ENCODE assay signal across 21 mouse cellular contexts in the genomic region with DNA sequence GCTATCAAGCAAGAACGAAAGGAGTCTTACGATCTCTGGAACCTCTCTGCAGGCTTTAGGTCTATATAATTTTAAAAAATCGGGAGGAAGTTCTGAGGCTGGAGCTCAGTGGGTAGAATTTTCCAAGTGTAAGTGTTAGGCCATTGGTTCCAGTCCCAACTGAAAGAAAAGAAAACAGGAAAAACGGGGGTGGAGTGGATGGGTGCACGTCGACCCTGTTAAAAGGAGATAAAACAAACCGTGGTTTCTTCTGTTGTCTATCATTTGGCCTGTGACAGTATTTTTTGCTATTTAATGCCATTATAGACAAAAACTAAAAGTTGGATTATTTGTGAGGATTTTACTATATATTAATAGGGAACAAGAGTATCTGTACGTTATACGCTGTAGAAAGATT. TPM values are rescaled to one million over a fixed set of nuclear protein-coding genes. Genes with fewer than 3 reads are reported as not detected.
DNase-seq lines count a peak whose midpoint lies in the region; ATAC-seq and TF ChIP-seq lines count a peak whose summit lies in the region.
"Had no signal": no experiment of that assay in that cellular context is flagged by ENCODE, and none has a peak within 500 bp of the region (broad histone marks: within the 10 kb centered on the region; RNA-seq: fewer than 3 reads in every experiment).

No protein-coding gene starts in this region.

- no peak overlapping the region for H3K9ac ChIP-seq in heart, embryonic 12.5 days
- peak overlapping the region; percentile 59 for H3K9ac ChIP-seq in liver, embryonic 13.5 days
- H3K9ac ChIP-seq: embryonic facial prominence, embryonic 12.5 days; hindbrain, embryonic 12.5 days had no signal

- H3K27me3 ChIP-seq in heart, embryonic 12.5 days (replicated peaks), result no peaks in the 10 kb centered on the region
- H3K27me3 ChIP-seq in G1E (ENCODE audit: insufficient read depth, low read length), result no peaks in the 10 kb centered on the region
- no peaks in the 10 kb centered on the region for H3K27me3 ChIP-seq in liver, embryonic 13.5 days
- H3K27me3 ChIP-seq: embryonic facial prominence, embryonic 12.5 days; hindbrain, embryonic 12.5 days had no signal

- TF ChIP-seq CTCF in layer of hippocampus, adult 2 months (conservative IDR thresholded peaks at IDR 0.05), result no peak
- no peak for TF ChIP-seq CTCF in G1E (IDR thresholded peaks at IDR 0.05; ENCODE audit: low read depth, low read length)

- H3K36me3 ChIP-seq in heart, embryonic 12.5 days, result no peaks in the 10 kb centered on the region
- H3K36me3 ChIP-seq in G1E (replicated peaks), result peaks cover 3% of the 10 kb centered on the region
- H3K36me3 ChIP-seq in liver, embryonic 13.5 days, result no peaks in the 10 kb centered on the region
- H3K36me3 ChIP-seq: embryonic facial prominence, embryonic 12.5 days; hindbrain, embryonic 12.5 days; limb, embryonic 10.5 days had no signal

- H3K27ac ChIP-seq in heart, embryonic 12.5 days (ENCODE audit: poor library complexity, severe bottlenecking), result peak overlapping the region; percentile 100
- peak overlapping the region; percentile 96; the same call in 1 of the 2 replicates for H3K27ac ChIP-seq in layer of hippocampus, adult 2 months
- H3K27ac ChIP-seq in liver, embryonic 13.5 days, result peak overlapping the region; percentile 100
- H3K27ac ChIP-seq: embryonic facial prominence, embryonic 12.5 days; hindbrain, embryonic 12.5 days; left cerebral cortex, adult 2 months; limb, embryonic 10.5 days had no signal

- H3K4me1 ChIP-seq in heart, embryonic 12.5 days (replicated peaks), result peaks cover 17% of the 10 kb centered on the region
- peaks cover 45% of the 10 kb centered on the region for H3K4me1 ChIP-seq in G1E (ENCODE audit: insufficient read depth, low read depth, low read length)
- peaks cover 36% of the 10 kb centered on the region for H3K4me1 ChIP-seq in liver, embryonic 13.5 days (replicated peaks)

- no peaks in the 10 kb centered on the region for H3K9me3 ChIP-seq in heart, embryonic 12.5 days (replicated peaks)
- no peaks in the 10 kb centered on the region for H3K9me3 ChIP-seq in G1E (replicated peaks)
- no peaks in the 10 kb centered on the region for H3K9me3 ChIP-seq in liver, embryonic 13.5 days (replicated peaks)
- H3K9me3 ChIP-seq: embryonic facial prominence, embryonic 12.5 days; hindbrain, embryonic 12.5 days; limb, embryonic 10.5 days had no signal

- WGBS in heart, embryonic 12.5 days, result 63% methylated on average over 9 of the region's 9 CpGs
- 33% methylated on average over 9 of the region's 9 CpGs for WGBS in liver, embryonic 13.5 days (ENCODE audit: insufficient replicate concordance)

- H3K4me3 ChIP-seq in heart, embryonic 12.5 days, result no peak overlapping the region
- H3K4me3 ChIP-seq in layer of hippocampus, adult 2 months, result no peak overlapping the region
- H3K4me3 ChIP-seq in G1E (ENCODE audit: low read depth, low read length), result peak overlapping the region; percentile 57; the same call in 1 of the 2 replicates
- H3K4me3 ChIP-seq in liver, embryonic 13.5 days (replicated peaks), result peak overlapping the region; percentile 98
- H3K4me3 ChIP-seq: embryonic facial prominence, embryonic 12.5 days; hindbrain, embryonic 12.5 days; left cerebral cortex, adult 2 months; limb, embryonic 10.5 days had no signal

- no peak for ATAC-seq in heart, embryonic 12.5 days (ENCODE audit: insufficient number of reproducible peaks, low FRiP score)
- no peak for ATAC-seq in G1E (ENCODE audit: extremely low read depth, insufficient number of reproducible peaks, low FRiP score, poor library complexity, severe bottlenecking)
- no peak for ATAC-seq in liver, embryonic 13.5 days (ENCODE audit: low read depth)
- no peak for ATAC-seq in erythroid progenitor cell, adult 5-6 weeks (replicated peaks; ENCODE audit: low FRiP score, poor library complexity, severe bottlenecking)
- ATAC-seq: activated CD4-positive, CD25-positive, alpha-beta regulatory T cell, adult 4 months; forebrain, embryonic 16.5 days; inflammation-experienced regulatory T-cells, adult 6 months had no signal

- no peak overlapping the region for H3K4me2 ChIP-seq in heart, embryonic 12.5 days
- peak overlapping the region; percentile 88 for H3K4me2 ChIP-seq in liver, embryonic 13.5 days
- H3K4me2 ChIP-seq: embryonic facial prominence, embryonic 12.5 days; hindbrain, embryonic 12.5 days had no signal

- no peak for DNase-seq in heart, postnatal 10 days
- DNase-seq in layer of hippocampus, adult 2 months (ENCODE audit: low spot score in 2 of 2), result no peak
- DNase-seq in layer of hippocampus, adult 9-10 months (ENCODE audit: low spot score), result no peak
- no peak for DNase-seq in G1E (ENCODE audit: low spot score)
- DNase-seq in liver, embryonic 13.5 days, result no peak
- no peak for DNase-seq in left cerebral cortex, adult 9 months (ENCODE audit: low spot score in 2 of 2)
- DNase-seq: adrenal gland, postnatal 10 days; kidney, adult 8-10 months; kidney, postnatal 14 days; layer of hippocampus, adult 9-11 months; lung, adult 18-20 months; thymus, postnatal 4 days had no signal

- intact Hi-C loops in heart, postnatal 10 days (cut with DNase I), result loop anchor here (2.0 to 5.0 kb wide), 4 partner anchors 105 to 400 kb away; no protein-coding TSS in a partner anchor

RNA-seq across cellular contexts. Expression of gene Sh3glb1, which starts 1.7 kb away (rescaled TPM):
- polyA plus RNA-seq in heart, embryonic 12.5 days (2016; fragmentation: Nextera tagmentation; extraction: Ambion mirVana), result 145 and 147 TPM in 2 replicates
- 100 to 1,000 TPM; 288 to 292 TPM for total RNA-seq in heart, postnatal 10 days (2021)
- 10 to 100 TPM; 51.9 to 52.3 TPM for total RNA-seq in layer of hippocampus, adult 2 months (2021)
- total RNA-seq in G1E (2014; fragmentation: Nextera tagmentation) (337 and 350 TPM in 2 replicates), G1E (2017) (73.7 and 79.8 TPM in 2 replicates)
- polyA plus RNA-seq in G1E (2012), result 42.4 and 51.0 TPM in 2 replicates
- 88.0 and 103 TPM in 2 replicates for polyA plus RNA-seq in liver, embryonic 13.5 days (2015; fragmentation: Nextera tagmentation; extraction: Ambion mirVana)
- 181 and 202 TPM in 2 replicates for total RNA-seq in erythroid progenitor cell, adult 5-6 weeks (2015; ENCODE audit: low replicate concordance)
- 166 and 182 TPM in 2 replicates for total RNA-seq in erythroid progenitor cell, adult 5-6 weeks (2017; ENCODE audit: low replicate concordance)

RNA-seq across cellular contexts. Expression of gene Clca3a1, which starts 38.9 kb away (rescaled TPM):
- 22.1 and 24.1 TPM in 2 replicates for polyA plus RNA-seq in heart, embryonic 12.5 days (2016; fragmentation: Nextera tagmentation; extraction: Ambion mirVana)
- total RNA-seq in heart, postnatal 10 days (2021), result 1 to 10 TPM; 4.8 to 5.8 TPM
- total RNA-seq in layer of hippocampus, adult 2 months (2021), result under 1 TPM; 0.12 to 0.13 TPM
- total RNA-seq in G1E (2014; fragmentation: Nextera tagmentation) (61.1 and 62.3 TPM in 2 replicates), G1E (2017) (19.8 and 21.0 TPM in 2 replicates)
- 1.2 and 1.8 TPM in 2 replicates for polyA plus RNA-seq in G1E (2012)
- 2.6 and 3.4 TPM in 2 replicates for polyA plus RNA-seq in liver, embryonic 13.5 days (2015; fragmentation: Nextera tagmentation; extraction: Ambion mirVana)
- 9.2 and 20.5 TPM in 2 replicates for total RNA-seq in erythroid progenitor cell, adult 5-6 weeks (2015; ENCODE audit: low replicate concordance)
- 12.5 and 17.9 TPM in 2 replicates for total RNA-seq in erythroid progenitor cell, adult 5-6 weeks (2017; ENCODE audit: low replicate concordance)
- polyA plus RNA-seq: inflammation-experienced regulatory T-cells, adult 6 months had no signal

Comparison
In these comparisons a context has a peak if more than half of its experiments do, and no peak if none do; other contexts are left out.
1. H3K4me3 ChIP-seq: peak in G1E (single experiment) and liver, embryonic 13.5 days (single experiment); none in heart, embryonic 12.5 days (single experiment) and layer of hippocampus, adult 2 months (single experiment).
2. RNA of gene Clca3a1, which starts 38.9 kb away (total RNA-seq): 19.8 to 62.3 TPM in G1E, 9.2 to 20.5 TPM in erythroid progenitor cell, adult 5-6 weeks and 4.8 to 5.8 TPM in heart, postnatal 10 days; 0.12 to 0.13 TPM in layer of hippocampus, adult 2 months; every median in the first group is over 4 times any median in the second.
3. Peak in every context shown above with its lines, with median percentiles within 50 percentile points of each other: H3K27ac ChIP-seq.